Mouse (Mus musculus) myocyte (in vitro differentiated cells): ENCODE results near the gene Mn1. TPM values are rescaled to one million over a fixed set of nuclear protein-coding genes. Genes with fewer than 3 reads are reported as not detected.

Experiments
- H3K27me3 ChIP-seq: one replicate; pipeline ENCODE4 v1.6.1; 2011; ENCODE audit not compliant: control insufficient read depth, insufficient read depth, insufficient read length
- H3K36me3 ChIP-seq: one replicate; pipeline ENCODE4 v1.6.1; 2011; ENCODE audit not compliant: control insufficient read depth, insufficient read depth
- H3K4me2 ChIP-seq: one replicate; pipeline ENCODE4 v1.6.1; 2011; ENCODE audit warnings: low read depth, control low read depth
- H3K4me3 ChIP-seq: one replicate; pipeline ENCODE4 v1.5.1; 2011; ENCODE audit warnings: mild to moderate bottlenecking, control low read depth, moderate library complexity
- H3K79me2 ChIP-seq: one replicate; pipeline ENCODE4 v1.6.1; 2011; ENCODE audit not compliant: control insufficient read depth, insufficient read depth
- H3ac ChIP-seq: one replicate; pipeline ENCODE4 v1.6.1; 2011; ENCODE audit not compliant: control insufficient read depth, insufficient read length
- CEBPB ChIP-seq: IDR thresholded peaks from 2 replicates; pipeline ENCODE4 v1.6.1; 2011; ENCODE audit warnings: mild to moderate bottlenecking, moderate library complexity; ENCODE audit not compliant: poor library complexity, insufficient read depth, severe bottlenecking
- E2F4 ChIP-seq: IDR thresholded peaks from one replicate; pipeline ENCODE4 v1.6.1; 2011; ENCODE audit warnings: mild to moderate bottlenecking, control low read depth, moderate library complexity; ENCODE audit not compliant: insufficient read depth
- MAX ChIP-seq: IDR thresholded peaks from one replicate; pipeline ENCODE4 v1.6.1; 2011; ENCODE audit warnings: low read depth, mild to moderate bottlenecking, control low read depth
- MYOD1 ChIP-seq, 3 experiments: IDR thresholded peaks; one replicate each; pipeline ENCODE4 v1.6.1; 2011; ENCODE audit warnings: control low read depth in 2 of 3, low read depth in 2 of 3, mild to moderate bottlenecking in 2 of 3, moderate library complexity in 1 of 3; ENCODE audit not compliant: insufficient read length in 2 of 3, control insufficient read depth in 1 of 3
- MYOG ChIP-seq, 3 experiments: IDR thresholded peaks; one replicate each; pipeline ENCODE4 v1.6.1; 2011; ENCODE audit warnings: control low read depth in 2 of 3, low read depth in 2 of 3, mild to moderate bottlenecking in 2 of 3; ENCODE audit not compliant: insufficient read length in 2 of 3, control insufficient read depth in 1 of 3, insufficient read depth in 1 of 3
- POLR2A ChIP-seq: IDR thresholded peaks from one replicate; pipeline ENCODE4 v1.6.1; 2011; ENCODE audit warnings: low read depth, mild to moderate bottlenecking, control low read depth, moderate library complexity; ENCODE audit not compliant: insufficient read length
- POLR2AphosphoS2 ChIP-seq: IDR thresholded peaks from one replicate; pipeline ENCODE4 v1.6.1; 2011; ENCODE audit warnings: low read depth, control low read depth; ENCODE audit not compliant: insufficient read length
- REST ChIP-seq: IDR thresholded peaks from one replicate; pipeline ENCODE4 v1.6.1; 2011; ENCODE audit warnings: mild to moderate bottlenecking, control low read depth, moderate library complexity; ENCODE audit not compliant: insufficient read depth, insufficient read length
- SRF ChIP-seq: IDR thresholded peaks from one replicate; pipeline ENCODE4 v1.6.1; 2011; ENCODE audit warnings: low read depth; ENCODE audit not compliant: control insufficient read depth, insufficient read length
- TCF12 ChIP-seq: IDR thresholded peaks from one replicate; pipeline ENCODE4 v1.6.1; 2011; ENCODE audit warnings: mild to moderate bottlenecking, control low read depth; ENCODE audit not compliant: poor library complexity, insufficient read depth, severe bottlenecking
- TCF3 ChIP-seq: IDR thresholded peaks from one replicate; pipeline ENCODE4 v1.6.1; 2011; ENCODE audit warnings: low read depth, control low read depth; ENCODE audit not compliant: insufficient read length
- USF1 ChIP-seq: IDR thresholded peaks from one replicate; pipeline ENCODE4 v1.6.1; 2011; ENCODE audit warnings: low read depth, mild to moderate bottlenecking, control low read depth, moderate library complexity
- polyA plus RNA-seq: library from polyadenylated mRNA; unstranded; fragments of >200 nt; fragmentation: generic; extraction: Trizol; gene quantifications from one replicate; pipeline ENCODE4 v1.2.1, GENCODE M21; 2012; ENCODE audit warnings: missing spikeins

Mn1 gene
- polyA plus RNA-seq, 1 experiment = 0.02 TPM

DNA sequence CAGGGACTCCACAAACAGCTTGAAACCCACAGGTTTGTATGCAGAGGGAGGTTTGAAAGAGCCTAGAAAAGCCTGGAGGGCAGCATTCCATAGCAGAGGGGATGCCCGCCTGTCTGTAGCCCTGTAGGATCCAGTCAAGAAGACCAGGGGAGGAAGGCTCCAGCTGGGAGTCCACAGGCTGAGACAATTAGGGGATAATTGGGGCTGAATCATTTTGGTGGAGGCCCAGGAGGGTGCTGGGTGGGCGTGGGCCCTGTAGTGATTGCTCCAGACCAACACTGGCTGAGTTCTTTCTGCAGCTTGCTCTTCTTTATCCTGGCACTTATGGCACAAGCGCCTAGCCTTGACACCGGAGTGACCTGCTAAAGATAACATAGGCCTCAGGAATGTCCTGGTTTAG is 18.7 kb upstream of the Mn1 start:
- Histone ChIP-seq H3K4me3 (no peak overlapping the region), H3K36me3 (no peaks in the 10 kb centered on the region), H3K27me3 (peaks cover 57% of the 10 kb centered on the region), H3K79me2 (no peaks in the 10 kb centered on the region), H3ac (no peak overlapping the region), H3K4me2 (no peak overlapping the region)
- no peak for TF ChIP-seq CEBPB
- no peak for TF ChIP-seq USF1

GRCm38 (mm10) chr5:111399271-111399670 is 17.9 kb upstream of the Mn1 start:
- Histone ChIP-seq H3K36me3 (no peaks in the 10 kb centered on the region), H3K79me2 (no peaks in the 10 kb centered on the region), H3ac (no peak overlapping the region), H3K4me3 (no peak overlapping the region), H3K4me2 (no peak overlapping the region), H3K27me3 (peaks cover 63% of the 10 kb centered on the region)
- no peak for TF ChIP-seq SRF
- no peak for TF ChIP-seq MYOG (IDR thresholded peaks at IDR 0.05; ENCODE audit: control insufficient read depth in 1 of 3, insufficient read depth in 1 of 3, insufficient read length in 2 of 3, low read depth in 2 of 3)

GRCm38 (mm10) chr5:111401879-111402650 is 15.1 kb upstream of the Mn1 start:
- peaks cover 80% of the 10 kb centered on the region for H3K27me3 ChIP-seq
- H3K4me3 ChIP-seq = no peak overlapping the region
- H3K4me2 ChIP-seq = no peak overlapping the region
- no peak overlapping the region for H3ac ChIP-seq
- TF ChIP-seq SRF (no peak), MAX (no peak), MYOG (IDR thresholded peaks at IDR 0.05; ENCODE audit: control insufficient read depth in 1 of 3, insufficient read depth in 1 of 3, insufficient read length in 2 of 3, low read depth in 2 of 3) (no peak), POLR2A (no peak), MYOD1 (IDR thresholded peaks at IDR 0.05; ENCODE audit: control insufficient read depth in 1 of 3, insufficient read length in 2 of 3, low read depth in 2 of 3) (no peak), USF1 (no peak), TCF12 (no peak), CEBPB (no peak), POLR2AphosphoS2 (no peak), TCF3 (no peak), E2F4 (no peak), REST (no peak)
- no peaks in the 10 kb centered on the region for H3K36me3 ChIP-seq
- no peaks in the 10 kb centered on the region for H3K79me2 ChIP-seq

DNA sequence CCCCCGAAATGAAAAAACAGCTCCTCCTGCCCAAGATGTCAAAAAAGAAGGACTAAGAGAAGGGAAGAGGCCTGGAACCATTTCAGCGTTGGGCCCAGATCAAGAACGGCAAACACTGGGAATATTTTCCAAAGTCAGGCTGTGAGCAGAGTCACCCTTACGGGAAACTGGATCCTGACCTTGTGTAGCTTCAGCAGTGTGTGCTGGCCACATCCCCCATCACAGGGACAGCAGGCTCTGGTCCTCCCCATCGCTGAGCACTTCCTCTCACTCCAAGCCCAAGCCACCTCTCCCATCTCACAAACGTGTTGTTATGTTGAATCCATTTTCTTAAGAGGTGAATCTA is 14.5 kb upstream of the Mn1 start:
- H3K27me3 ChIP-seq = peaks cover 80% of the 10 kb centered on the region
- H3ac ChIP-seq = no peak overlapping the region
- H3K4me3 ChIP-seq = no peak overlapping the region
- TF ChIP-seq MYOG (IDR thresholded peaks at IDR 0.05; ENCODE audit: control insufficient read depth in 1 of 3, insufficient read depth in 1 of 3, insufficient read length in 2 of 3, low read depth in 2 of 3) = no peak
- TF ChIP-seq E2F4 = no peak
- TF ChIP-seq TCF3 = no peak
- TF ChIP-seq POLR2A = no peak
- no peak for TF ChIP-seq TCF12
- H3K4me2 ChIP-seq = no peak overlapping the region
- no peaks in the 10 kb centered on the region for H3K79me2 ChIP-seq
- no peaks in the 10 kb centered on the region for H3K36me3 ChIP-seq

DNA sequence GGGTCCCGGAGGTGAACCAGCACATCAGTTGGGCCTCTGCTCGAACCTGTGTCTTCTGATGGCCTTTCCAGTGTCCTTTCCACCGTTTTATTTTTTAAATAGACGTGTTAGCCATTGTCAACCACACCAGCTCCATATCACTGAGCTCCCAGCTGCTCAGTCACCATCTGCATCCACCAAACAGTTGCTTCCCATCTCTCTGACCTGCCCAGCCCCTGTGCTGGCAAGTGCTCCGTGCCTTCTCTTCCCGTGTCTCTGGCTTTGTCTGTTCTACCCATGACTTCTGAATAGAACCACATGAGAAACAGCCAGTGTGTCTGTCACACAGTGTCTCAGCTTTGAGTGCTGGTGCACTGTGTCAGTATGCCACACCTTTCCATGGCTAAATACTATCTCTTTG is 12.4 kb upstream of the Mn1 start:
- peaks cover 83% of the 10 kb centered on the region for H3K27me3 ChIP-seq
- no peaks in the 10 kb centered on the region for H3K79me2 ChIP-seq
- H3K4me2 ChIP-seq = no peak overlapping the region
- no peak overlapping the region for H3ac ChIP-seq
- H3K4me3 ChIP-seq = no peak overlapping the region
- no peaks in the 10 kb centered on the region for H3K36me3 ChIP-seq
- TF ChIP-seq POLR2A = no peak
- TF ChIP-seq MYOD1 (IDR thresholded peaks at IDR 0.05; ENCODE audit: control insufficient read depth in 1 of 3, insufficient read length in 2 of 3, low read depth in 2 of 3) = peak in 1 of 3 experiments; percentile 27
- TF ChIP-seq MAX = no peak
- TF ChIP-seq MYOG (IDR thresholded peaks at IDR 0.05; ENCODE audit: control insufficient read depth in 1 of 3, insufficient read depth in 1 of 3, insufficient read length in 2 of 3, low read depth in 2 of 3) = peak in 1 of 3 experiments; percentile 60
- TF ChIP-seq CEBPB = no peak
